Mouse (Mus musculus): Measurements from ENCODE around the gene Uvrag.

DNA sequence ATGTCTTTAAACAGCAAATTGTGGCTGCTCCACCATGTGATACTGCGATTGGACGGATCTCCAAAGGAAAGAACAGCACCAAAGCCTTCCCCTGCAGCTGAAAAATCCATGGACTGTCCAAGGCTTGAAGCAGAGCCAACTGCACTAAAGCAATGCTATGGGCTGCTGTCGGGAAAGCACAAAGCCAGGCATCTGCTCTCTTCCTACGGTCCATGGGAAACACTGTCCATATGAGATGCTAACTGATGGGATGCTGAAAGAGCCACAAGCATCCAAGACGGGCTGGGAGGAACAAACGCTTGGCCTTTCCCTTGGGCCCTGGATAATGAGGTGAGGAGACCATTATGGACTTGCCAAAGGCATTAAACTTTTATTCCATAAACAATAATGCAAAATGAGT is 201.7 kb downstream of the Uvrag start:
- TF ChIP-seq CTCF (IDR thresholded peaks at IDR 0.05; ENCODE audit: low read depth, low read length), result no peak
- TF ChIP-seq TAL1 (conservative IDR thresholded peaks at IDR 0.05; ENCODE audit: low read depth, low read length), result no peak
- no peak for TF ChIP-seq GATA1 (IDR thresholded peaks at IDR 0.05; ENCODE audit: borderline replicate concordance, low read length)
- TF ChIP-seq POLR2AphosphoS5 (IDR thresholded peaks at IDR 0.05; ENCODE audit: insufficient replicate concordance, low read depth, low read length), result no peak
- TF ChIP-seq GATA2 (IDR thresholded peaks at IDR 0.05; ENCODE audit: borderline replicate concordance, low read depth, low read length), result no peak

Data from G1E (cell line).